Mouse (Mus musculus) MEL (cell line): ENCODE results near the gene Myh9.

Experiments
- HCFC1 ChIP-seq: IDR thresholded peaks from 2 replicates; pipeline ENCODE4 v1.6.1; 2012; ENCODE audit warnings: low read depth, mild to moderate bottlenecking, inconsistent platforms, low read length, improper control_type of control experiment, moderate library complexity
- NELFE ChIP-seq: IDR thresholded peaks from 2 replicates; pipeline ENCODE4 v1.6.1; 2011; ENCODE audit warnings: low read depth, low read length, improper control_type of control experiment
- UBTF ChIP-seq: IDR thresholded peaks from 2 replicates; pipeline ENCODE4 v1.6.1; 2012; ENCODE audit warnings: low read depth, mild to moderate bottlenecking, inconsistent platforms, low read length, improper control_type of control experiment, moderate library complexity, borderline replicate concordance; ENCODE audit not compliant: insufficient read depth
- USF1 ChIP-seq: IDR thresholded peaks from 2 replicates; pipeline ENCODE4 v1.6.1; 2014; ENCODE audit warnings: low read depth, mild to moderate bottlenecking, inconsistent platforms, low read length, improper control_type of control experiment, moderate library complexity

DNA sequence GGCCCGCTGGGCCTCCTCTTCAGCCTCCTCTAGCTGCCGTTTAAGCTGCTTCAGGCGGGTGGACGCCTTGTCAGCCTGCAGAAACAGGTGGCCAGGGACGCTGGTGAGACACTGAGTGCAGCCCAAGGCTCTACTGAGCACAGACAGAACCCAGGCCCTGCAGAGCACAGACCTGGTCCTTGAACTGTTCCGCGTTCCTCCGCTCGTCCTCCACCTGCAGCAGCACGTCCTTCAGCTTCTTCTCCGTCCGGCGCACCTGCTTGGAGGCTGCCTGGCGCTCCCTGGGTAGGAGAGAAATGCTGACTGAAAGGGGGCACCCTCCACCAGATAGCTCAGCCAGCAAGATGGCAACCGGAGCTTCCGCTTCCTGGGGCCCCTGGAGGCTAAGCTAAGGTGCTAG, 78.9 kb downstream of the Myh9 start:
- no peak for TF ChIP-seq NELFE
- no peak for TF ChIP-seq USF1
- no peak for TF ChIP-seq HCFC1
- TF ChIP-seq UBTF: no peak
